Mouse (Mus musculus) ES-Bruce4 (cell line): ENCODE data around the gene Zc3h7b. TPM values are rescaled to one million over a fixed set of nuclear protein-coding genes. Genes with fewer than 3 reads are reported as not detected.

ENCODE experiments used
- H3K27ac ChIP-seq: 2 replicates; pipeline ENCODE4 v1.5.1; 2012; ENCODE audit warnings: low read length, inconsistent platforms; ENCODE audit not compliant: insufficient read depth
- H3K27me3 ChIP-seq: 2 replicates; pipeline ENCODE4 v1.6.1; 2012; ENCODE audit warnings: mild to moderate bottlenecking, low read length, inconsistent platforms; ENCODE audit not compliant: control insufficient read depth, poor library complexity, insufficient read depth, severe bottlenecking
- H3K36me3 ChIP-seq: 2 replicates; pipeline ENCODE4 v1.6.1; 2012; ENCODE audit warnings: inconsistent platforms, mild to moderate bottlenecking, low read length, moderate library complexity; ENCODE audit not compliant: control insufficient read depth, poor library complexity, insufficient read depth, severe bottlenecking
- H3K4me1 ChIP-seq: one replicate; pipeline ENCODE4 v1.8.1; 2011; ENCODE audit warnings: low read length; ENCODE audit not compliant: control insufficient read depth, insufficient read depth
- H3K4me3 ChIP-seq: 2 replicates; pipeline ENCODE4 v1.5.1; 2011; ENCODE audit warnings: low read depth, mild to moderate bottlenecking, low read length
- H3K9ac ChIP-seq: 2 replicates; pipeline ENCODE4 v1.6.1; 2012; ENCODE audit warnings: low read depth, mild to moderate bottlenecking, inconsistent platforms; ENCODE audit not compliant: poor library complexity, severe bottlenecking
- H3K9me3 ChIP-seq: replicated peaks from 2 replicates; pipeline ENCODE4 v1.6.1; 2012; ENCODE audit warnings: mild to moderate bottlenecking, low read length, inconsistent platforms; ENCODE audit not compliant: control insufficient read depth, poor library complexity, insufficient read depth, severe bottlenecking
- CTCF ChIP-seq: IDR thresholded peaks from one replicate; pipeline ENCODE4 v1.8.1; 2011; ENCODE audit warnings: low read depth, low read length
- EP300 ChIP-seq: IDR thresholded peaks from 2 replicates; pipeline ENCODE4 v1.6.1; 2011; ENCODE audit warnings: low read depth, low read length; ENCODE audit not compliant: insufficient read depth
- POLR2A ChIP-seq: IDR thresholded peaks from one replicate; pipeline ENCODE4 v1.8.1; 2011; ENCODE audit warnings: low read length; ENCODE audit not compliant: insufficient read depth
- polyA plus RNA-seq: library from polyadenylated mRNA; stranded (reverse); fragments of >200 nt; gene quantifications from 2 replicates; pipeline ENCODE4 v1.2.4, GENCODE M21; 2011; ENCODE audit warnings: low read depth; ENCODE audit not compliant: missing spikeins, insufficient read depth, insufficient read length

Gene Zc3h7b
- polyA plus RNA-seq, 1 experiment, result 42.1 TPM

DNA sequence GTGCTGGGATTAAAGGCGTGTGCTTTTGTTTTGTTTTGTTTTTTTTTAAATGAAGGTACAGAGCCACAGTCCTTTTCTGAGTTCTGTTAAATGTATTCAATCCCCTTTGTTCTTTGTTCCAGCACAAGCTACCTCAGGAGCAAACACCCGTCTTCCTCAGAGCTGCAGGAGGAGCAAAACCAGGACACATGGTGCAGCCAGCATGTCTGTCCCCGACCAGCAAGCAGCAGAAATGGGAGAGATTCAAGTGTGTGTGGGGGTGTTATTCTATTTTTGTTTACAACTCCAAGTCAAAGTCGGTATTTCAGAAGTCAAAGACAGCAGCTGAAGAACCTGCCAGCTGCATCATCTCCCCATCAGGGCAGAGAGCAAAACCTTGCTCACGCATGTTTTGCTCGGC lies 31.1 kb upstream of the Zc3h7b start:
- Histone ChIP-seq H3K36me3 (peaks cover 79% of the 10 kb centered on the region), H3K27me3 (no peaks in the 10 kb centered on the region), H3K9ac (no peak overlapping the region), H3K27ac (no peak overlapping the region), H3K4me1 (no peaks in the 10 kb centered on the region), H3K4me3 (no peak overlapping the region), H3K9me3 (no peaks in the 10 kb centered on the region)
- no peak for TF ChIP-seq EP300
- TF ChIP-seq POLR2A, result no peak
- TF ChIP-seq CTCF, result no peak

DNA sequence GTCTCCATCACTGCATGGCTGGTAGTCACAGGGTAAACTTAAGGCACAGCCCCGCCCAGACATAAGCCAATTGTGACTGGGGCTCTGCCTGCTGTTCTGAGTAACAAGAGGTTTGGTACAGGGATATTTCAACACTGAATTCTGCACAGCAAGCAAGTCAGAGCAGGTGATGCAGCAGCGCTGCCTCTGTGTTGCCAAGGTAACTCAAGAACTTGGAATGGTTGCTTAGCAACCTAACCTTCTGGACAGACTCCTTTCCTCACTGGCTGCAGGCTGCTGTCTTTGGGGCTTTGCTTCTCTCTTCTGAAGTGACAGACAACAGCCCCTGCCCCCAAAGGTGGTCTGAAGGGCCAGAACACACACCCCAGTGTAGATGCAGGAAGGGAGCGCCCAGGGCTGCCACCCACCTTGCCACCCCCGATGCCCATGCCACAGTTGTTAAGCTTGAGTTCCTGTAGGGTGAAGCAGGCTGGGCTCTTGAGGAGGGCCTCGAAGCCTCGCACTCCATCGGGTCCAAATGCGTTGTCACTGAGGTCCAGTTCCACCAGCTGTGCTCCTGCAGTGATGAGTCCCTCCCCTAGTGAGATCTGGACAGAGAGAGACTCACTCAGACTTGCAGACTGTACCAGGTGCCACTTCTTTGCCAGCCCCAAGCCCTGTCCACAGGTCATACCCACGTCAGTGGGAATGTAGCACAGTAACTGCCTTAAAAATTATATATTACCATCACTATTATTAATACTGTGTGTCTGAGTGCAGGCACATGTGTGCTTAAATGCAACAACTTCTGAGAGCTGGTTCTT lies 26.3 kb upstream of the Zc3h7b start:
- Histone ChIP-seq H3K27me3 (no peaks in the 10 kb centered on the region), H3K9me3 (no peaks in the 10 kb centered on the region), H3K27ac (no peak overlapping the region), H3K4me3 (no peak overlapping the region), H3K36me3 (peaks cover 83% of the 10 kb centered on the region), H3K4me1 (no peaks in the 10 kb centered on the region), H3K9ac (no peak overlapping the region)
- TF ChIP-seq CTCF (no peak), POLR2A (no peak), EP300 (no peak)

DNA sequence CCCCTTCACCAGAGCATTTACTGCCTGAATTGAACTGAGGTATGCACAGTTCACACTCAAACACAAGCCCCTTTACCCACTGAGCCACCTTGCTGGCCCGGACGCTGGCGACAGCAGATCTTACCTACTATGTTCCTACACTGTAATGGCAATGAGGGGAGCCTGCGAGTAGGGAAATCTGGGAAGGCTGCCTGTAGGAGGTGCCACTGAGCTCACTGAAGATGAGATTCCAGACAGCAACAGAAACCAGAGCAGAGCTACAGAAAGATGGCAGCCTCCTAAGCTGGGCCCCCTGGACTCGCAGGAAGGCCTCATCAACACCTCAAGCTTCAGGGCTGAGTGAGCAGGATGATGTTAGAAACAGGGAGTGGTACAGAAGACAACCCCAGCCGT lies 25.7 kb upstream of the Zc3h7b start:
- no peak overlapping the region for H3K4me3 ChIP-seq
- no peak overlapping the region for H3K27ac ChIP-seq
- peaks cover 84% of the 10 kb centered on the region for H3K36me3 ChIP-seq
- H3K9ac ChIP-seq, result no peak overlapping the region
- TF ChIP-seq POLR2A (no peak), CTCF (peak; percentile 23)
- H3K27me3 ChIP-seq, result no peaks in the 10 kb centered on the region
- H3K9me3 ChIP-seq, result no peaks in the 10 kb centered on the region
- H3K4me1 ChIP-seq, result no peaks in the 10 kb centered on the region

DNA sequence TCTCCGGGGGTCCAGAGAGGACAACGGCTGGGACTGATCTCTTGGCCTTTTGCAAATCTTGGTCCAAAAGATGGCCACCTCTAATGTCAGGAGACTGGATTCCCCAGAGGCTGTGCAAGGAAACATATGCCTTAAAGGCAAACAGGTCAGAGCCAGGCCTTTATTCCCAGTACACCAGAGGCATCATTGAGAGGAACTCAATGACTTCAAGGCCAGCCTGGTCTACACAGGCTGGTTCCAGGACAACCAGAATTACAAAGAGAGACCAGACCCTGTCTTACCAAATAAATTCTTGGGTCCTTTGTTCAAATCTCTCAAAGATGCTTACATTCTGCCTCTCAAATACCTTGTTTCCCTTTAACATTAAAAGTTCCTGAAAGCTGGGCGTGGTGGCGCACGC lies 22.5 kb upstream of the Zc3h7b start:
- Histone ChIP-seq H3K27ac (no peak overlapping the region), H3K36me3 (peaks cover 73% of the 10 kb centered on the region), H3K9me3 (no peaks in the 10 kb centered on the region), H3K27me3 (no peaks in the 10 kb centered on the region), H3K4me1 (peaks cover 3% of the 10 kb centered on the region), H3K4me3 (no peak overlapping the region), H3K9ac (no peak overlapping the region)
- TF ChIP-seq CTCF (no peak), POLR2A (no peak), EP300 (no peak)

DNA sequence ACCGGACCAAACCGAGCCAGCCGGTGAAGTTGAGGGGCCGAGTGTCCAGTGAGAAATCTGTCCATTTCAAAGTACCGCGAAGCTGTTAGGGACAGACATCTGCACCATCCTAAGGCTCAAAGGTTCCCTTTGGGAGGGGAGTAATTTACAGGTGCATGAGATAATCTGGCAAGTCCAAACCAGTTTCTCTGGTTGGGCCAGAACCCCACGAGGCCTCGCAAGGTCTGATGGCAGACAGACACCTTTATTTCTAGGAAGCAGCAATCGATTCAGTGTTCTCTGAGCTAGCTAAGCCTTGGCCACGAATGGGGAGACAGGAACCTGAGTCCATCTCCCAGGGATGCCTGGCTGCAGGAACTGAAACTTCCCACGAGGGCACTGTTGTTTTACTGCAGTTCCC lies 21.2 kb upstream of the Zc3h7b start:
- H3K9me3 ChIP-seq, result no peaks in the 10 kb centered on the region
- no peak overlapping the region for H3K27ac ChIP-seq
- H3K27me3 ChIP-seq, result no peaks in the 10 kb centered on the region
- no peak overlapping the region for H3K9ac ChIP-seq
- TF ChIP-seq CTCF (no peak), EP300 (no peak), POLR2A (no peak)
- no peak overlapping the region for H3K4me3 ChIP-seq
- H3K4me1 ChIP-seq, result peaks cover 3% of the 10 kb centered on the region
- H3K36me3 ChIP-seq, result peaks cover 62% of the 10 kb centered on the region

DNA sequence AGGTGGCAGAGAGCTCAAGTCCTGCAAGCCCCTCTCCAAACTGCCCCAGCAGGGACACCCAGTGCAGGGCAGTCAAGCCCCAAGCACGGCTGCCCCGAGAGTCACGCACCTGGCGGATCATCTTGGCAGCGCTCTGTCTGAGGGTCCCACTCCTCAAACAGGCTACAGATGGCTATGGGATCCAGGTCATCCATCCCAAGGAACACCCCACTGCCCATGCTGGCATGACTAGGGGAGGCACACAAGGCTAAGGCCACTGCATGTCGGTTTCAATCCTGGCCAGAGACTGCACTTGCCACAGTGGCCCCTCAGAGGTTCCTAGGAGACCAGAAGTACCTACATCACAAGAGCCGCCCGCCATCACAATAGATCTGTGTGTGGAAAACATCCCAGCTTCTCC lies 18.9 kb upstream of the Zc3h7b start:
- Histone ChIP-seq H3K9ac (no peak overlapping the region), H3K27ac (no peak overlapping the region), H3K36me3 (peaks cover 41% of the 10 kb centered on the region), H3K4me1 (peaks cover 3% of the 10 kb centered on the region), H3K27me3 (no peaks in the 10 kb centered on the region), H3K4me3 (no peak overlapping the region), H3K9me3 (no peaks in the 10 kb centered on the region)
- TF ChIP-seq POLR2A (no peak), EP300 (no peak), CTCF (no peak)
